Mouse (Mus musculus) spleen, postnatal 36 days (tissue): ENCODE data around the gene Chmp6.

Experiments used
- DNase-seq, 2 experiments: peaks; one replicate each; pipeline ENCODE4 v3.0.0; 2022; ENCODE audit warnings: low spot score in 2 of 2, mixed read lengths in 1 of 2

Chmp6 gene

GRCm38 (mm10) chr11:119937216-119937615, 24.0 kb downstream of the Chmp6 start:
- DNase-seq, result no peak

- no peak for DNase-seq
These were observed 24.7 kb downstream of the Chmp6 start for GRCm38 (mm10) chr11:119937772-119938502.

- no peak for DNase-seq
These were observed 26.0 kb downstream of the Chmp6 start for GRCm38 (mm10) chr11:119939073-119939710.

- DNase-seq, result no peak
These were observed 26.5 kb downstream of the Chmp6 start for GRCm38 (mm10) chr11:119939711-119940106.

GRCm38 (mm10) chr11:119940142-119940541, 26.9 kb downstream of the Chmp6 start:
- DNase-seq, result no peak

- no peak for DNase-seq
These were observed 28.6 kb downstream of the Chmp6 start for GRCm38 (mm10) chr11:119941794-119942193.

GRCm38 (mm10) chr11:119942201-119942726, 29.0 kb downstream of the Chmp6 start:
- DNase-seq, result no peak

GRCm38 (mm10) chr11:119942727-119943427, 29.6 kb downstream of the Chmp6 start, which contains the start of gene Baiap2:
TSS of gene Baiap2 (plus strand) at chr11:119942763.
- DNase-seq, result peak; percentile 98

- peak; percentile 14 to 29 for DNase-seq
These were observed 30.3 kb downstream of the Chmp6 start for GRCm38 (mm10) chr11:119943428-119943988.

- DNase-seq, result no peak
These were observed 32.1 kb downstream of the Chmp6 start for GRCm38 (mm10) chr11:119945343-119945742.

- DNase-seq, result no peak
These were observed 34.2 kb downstream of the Chmp6 start for GRCm38 (mm10) chr11:119947426-119947825.

- DNase-seq, result no peak
These were observed 34.7 kb downstream of the Chmp6 start for GRCm38 (mm10) chr11:119947897-119948296.

- DNase-seq, result no peak
These were observed 35.1 kb downstream of the Chmp6 start for GRCm38 (mm10) chr11:119948305-119948704.

GRCm38 (mm10) chr11:119948803-119949202, 35.6 kb downstream of the Chmp6 start:
- no peak for DNase-seq

GRCm38 (mm10) chr11:119950535-119950934, 37.3 kb downstream of the Chmp6 start:
- no peak for DNase-seq

- DNase-seq, result no peak
These were observed 38.1 kb downstream of the Chmp6 start for GRCm38 (mm10) chr11:119951326-119951725.

GRCm38 (mm10) chr11:119952429-119953224, 39.4 kb downstream of the Chmp6 start:
- no peak for DNase-seq

GRCm38 (mm10) chr11:119954233-119954632, 41.0 kb downstream of the Chmp6 start:
- no peak for DNase-seq

- DNase-seq, result peak; percentile 78 to 79
These were observed 41.6 kb downstream of the Chmp6 start for GRCm38 (mm10) chr11:119954749-119955337.

GRCm38 (mm10) chr11:119955432-119955831, 42.2 kb downstream of the Chmp6 start:
- DNase-seq, result no peak

- no peak for DNase-seq
These were observed 43.3 kb downstream of the Chmp6 start for GRCm38 (mm10) chr11:119956590-119956989.
